Mouse (Mus musculus) urinary bladder, postnatal 36 days (tissue): Measurements from ENCODE around the gene Gm11595.
"Not testable (repeated sequence)": the region's sequence is repeated elsewhere in the genome, so short reads cannot be mapped to it uniquely, and the experiment has no call there.

Experiments used
- DNase-seq, 2 experiments: peaks; one replicate each; pipeline ENCODE4 v3.0.0; 2022; ENCODE audit warnings: low spot score in 2 of 2, mixed read lengths in 1 of 2

The Gm11595 gene

DNA sequence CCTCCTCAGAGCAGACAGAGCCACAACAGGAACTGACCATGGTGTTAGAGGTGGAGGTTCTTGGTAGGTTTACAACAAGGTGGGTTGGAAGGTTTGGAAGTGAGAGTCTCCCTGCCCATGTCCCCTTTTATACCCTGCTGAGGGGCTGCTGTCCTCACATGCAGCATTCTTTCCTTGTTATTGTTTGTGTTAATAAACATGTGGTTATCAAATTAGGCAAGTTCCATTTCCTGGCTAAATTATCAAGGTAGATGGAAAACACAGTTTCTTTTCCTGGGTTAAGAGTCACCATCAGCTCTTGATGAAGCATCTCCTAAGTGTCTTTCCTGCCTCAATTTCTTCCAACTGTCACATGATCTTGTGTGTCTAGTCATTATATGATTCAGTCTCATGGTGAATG is at the start of gene Gm11595:
TSS of gene Gm11595 (minus strand) at position 101 of the 400 bp plus-strand sequence.
- DNase-seq, result not testable (repeated sequence)

GRCm38 (mm10) chr11:99815566-99815965 is 42.9 kb upstream of the Gm11595 start, which contains the start of gene Gm11564:
Gm11564 (minus strand) TSS chr11:99815666.
- not testable (repeated sequence) for DNase-seq

DNA sequence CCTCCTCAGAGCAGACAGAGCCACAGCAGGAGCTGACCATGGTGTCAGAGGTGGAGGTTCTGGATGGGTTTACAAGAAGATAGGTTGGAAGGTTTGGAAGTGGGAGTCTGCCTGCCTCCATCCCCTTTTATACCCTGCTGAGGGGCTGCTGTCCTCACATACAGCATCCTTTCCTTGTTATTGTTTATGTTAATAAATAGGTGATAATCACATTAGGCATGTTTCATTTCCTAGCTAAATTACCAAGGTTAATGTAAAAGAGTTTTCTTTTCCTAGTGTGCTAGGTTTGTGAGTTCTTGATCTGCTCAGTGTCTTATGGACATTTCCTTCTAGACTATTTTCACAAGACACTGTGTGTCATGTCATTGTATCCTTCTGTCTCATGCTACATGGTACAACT is 37.1 kb upstream of the Gm11595 start, which contains the start of gene Krtap4-13:
TSS of gene Krtap4-13 (minus strand) at position 101 of the 400 bp plus-strand sequence.
- not testable (repeated sequence) for DNase-seq

DNA sequence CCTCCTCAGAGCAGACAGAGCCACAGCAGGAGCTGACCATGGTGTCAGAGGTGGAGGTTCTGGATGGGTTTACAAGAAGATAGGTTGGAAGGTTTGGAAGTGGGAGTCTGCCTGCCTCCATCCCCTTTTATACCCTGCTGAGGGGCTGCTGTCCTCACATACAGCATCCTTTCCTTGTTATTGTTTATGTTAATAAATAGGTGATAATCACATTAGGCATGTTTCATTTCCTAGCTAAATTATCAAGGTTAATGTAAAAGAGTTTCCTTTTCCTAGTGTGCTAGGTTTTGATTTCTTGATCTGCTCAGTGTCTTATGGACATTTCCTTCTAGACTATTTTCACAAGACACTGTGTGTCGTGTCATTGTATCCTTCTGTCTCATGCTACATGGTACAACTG is 31.6 kb upstream of the Gm11595 start, which contains the start of gene Gm11554:
TSS of gene Gm11554 (minus strand) at position 101 of the 400 bp plus-strand sequence.
- not testable (repeated sequence) for DNase-seq

DNA sequence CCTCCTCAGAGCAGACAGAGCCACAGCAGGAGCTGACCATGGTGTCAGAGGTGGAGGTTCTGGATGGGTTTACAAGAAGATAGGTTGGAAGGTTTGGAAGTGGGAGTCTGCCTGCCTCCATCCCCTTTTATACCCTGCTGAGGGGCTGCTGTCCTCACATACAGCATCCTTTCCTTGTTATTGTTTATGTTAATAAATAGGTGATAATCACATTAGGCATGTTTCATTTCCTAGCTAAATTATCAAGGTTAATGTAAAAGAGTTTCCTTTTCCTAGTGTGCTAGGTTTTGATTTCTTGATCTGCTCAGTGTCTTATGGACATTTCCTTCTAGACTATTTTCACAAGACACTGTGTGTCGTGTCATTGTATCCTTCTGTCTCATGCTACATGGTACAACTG is 26.1 kb upstream of the Gm11595 start, which contains the start of gene Gm11569:
TSS of gene Gm11569 (minus strand) at position 101 of the 400 bp plus-strand sequence.
- not testable (repeated sequence) for DNase-seq

- no peak for DNase-seq
Measured at GRCm38 (mm10) chr11:99793367-99793766, 20.7 kb upstream of the Gm11595 start, which contains the start of gene Gm11596. Gm11596 (minus strand) TSS chr11:99793467.

- DNase-seq, result not testable (repeated sequence)
Measured at GRCm38 (mm10) chr11:99784900-99785299, 12.2 kb upstream of the Gm11595 start, which contains the start of gene Krtap4-9. Krtap4-9 (plus strand) TSS chr11:99785200.

DNA sequence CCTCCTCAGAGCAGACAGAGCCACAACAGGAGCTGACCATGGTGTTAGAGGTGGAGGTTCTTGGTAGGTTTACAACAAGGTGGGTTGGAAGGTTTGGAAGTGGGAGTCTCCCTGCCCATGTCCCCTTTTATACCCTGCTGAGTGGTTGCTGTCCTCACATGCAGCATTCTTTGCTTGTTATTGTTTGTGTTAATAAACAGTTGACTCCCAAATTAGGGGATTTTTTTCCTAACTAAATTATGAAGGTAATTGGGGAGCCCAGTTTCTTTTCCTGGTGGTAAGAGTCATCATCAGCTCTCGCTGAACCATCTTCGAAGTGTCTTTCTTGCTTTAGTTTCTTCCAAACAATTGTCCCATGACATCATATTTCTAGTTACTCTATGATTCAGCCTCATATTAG is 7.9 kb upstream of the Gm11595 start, which contains the start of gene Krtap4-8:
TSS of gene Krtap4-8 (minus strand) at position 101 of the 400 bp plus-strand sequence.
- no peak for DNase-seq

DNA sequence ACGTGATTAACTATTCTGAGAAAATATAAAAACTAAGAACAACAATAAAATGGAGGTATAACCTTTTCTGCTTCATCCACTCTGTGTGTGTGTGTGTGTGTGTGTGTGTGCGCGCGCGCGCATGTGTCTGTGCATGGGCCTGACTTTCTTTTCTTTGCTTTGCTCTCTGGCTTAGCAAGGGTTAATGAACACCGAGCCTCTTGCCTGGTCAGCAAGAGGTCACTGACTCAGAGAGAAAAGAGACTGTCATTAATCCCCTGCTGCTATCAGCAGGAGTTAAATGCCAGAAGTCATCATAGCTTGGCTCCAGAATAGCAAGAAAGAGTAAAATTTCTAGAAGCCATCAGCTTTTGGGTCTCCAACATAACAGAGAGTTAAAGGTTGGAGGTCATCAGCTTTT is 5.7 kb upstream of the Gm11595 start:
- no peak for DNase-seq

DNA sequence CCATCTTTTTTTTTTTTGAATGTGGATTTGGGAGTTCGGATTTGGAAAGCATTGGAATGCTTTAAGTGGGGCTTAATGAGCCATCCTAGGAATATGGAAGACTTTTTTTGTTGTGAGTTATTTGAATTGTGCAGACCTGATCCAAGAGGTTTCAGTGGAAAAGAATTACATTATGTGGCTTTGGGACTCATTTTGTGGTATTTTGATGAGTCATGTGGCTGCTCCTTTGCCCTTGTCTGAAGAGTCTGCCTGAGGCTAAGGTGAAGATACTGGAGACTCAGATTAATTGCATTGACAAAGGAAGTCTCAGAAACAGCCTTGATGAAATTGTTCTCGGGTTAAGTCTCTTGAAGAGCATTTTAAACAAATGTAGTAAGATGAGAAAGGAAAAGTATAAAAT is 4.3 kb downstream of the Gm11595 start:
- DNase-seq, result no peak

DNA sequence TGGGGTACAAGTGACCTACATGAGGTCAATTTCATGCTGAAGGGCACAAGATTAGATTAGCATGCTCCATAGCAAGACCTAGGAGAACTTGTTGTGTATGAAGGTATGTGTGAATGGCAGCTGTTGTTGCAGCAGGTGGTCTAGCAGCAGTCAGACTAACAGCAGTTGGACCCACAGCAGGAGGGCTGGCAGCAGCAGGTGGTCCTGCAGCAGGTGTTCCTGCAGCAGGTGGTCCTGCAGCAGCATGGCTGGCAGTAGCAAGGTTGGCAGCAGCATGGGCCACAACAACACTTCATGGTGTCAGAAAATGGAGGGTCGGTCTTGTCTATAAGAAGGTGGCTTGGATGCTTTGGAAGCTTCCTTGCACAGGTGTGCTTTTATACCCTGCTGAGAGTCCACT is 13.8 kb downstream of the Gm11595 start:
- DNase-seq, result no peak

DNA sequence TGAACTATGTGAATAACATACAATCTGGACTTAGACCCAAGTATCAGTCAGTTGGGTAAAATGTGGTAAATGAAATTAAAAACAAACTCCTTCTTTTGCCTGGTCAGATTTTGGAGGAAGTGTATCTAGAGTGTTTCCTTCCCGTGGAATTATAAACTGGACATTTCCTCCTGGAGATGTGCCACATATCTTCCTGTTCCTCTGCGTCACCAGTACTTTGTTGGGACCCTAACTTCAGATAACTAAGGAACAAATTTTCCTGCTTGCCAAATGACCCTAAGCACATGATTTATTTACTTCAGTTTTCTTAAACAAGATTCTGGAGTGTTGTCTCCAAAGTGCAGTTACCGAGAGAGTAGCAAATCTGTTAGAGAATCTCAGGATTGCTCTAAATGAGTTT is 28.7 kb downstream of the Gm11595 start:
- DNase-seq, result no peak

DNA sequence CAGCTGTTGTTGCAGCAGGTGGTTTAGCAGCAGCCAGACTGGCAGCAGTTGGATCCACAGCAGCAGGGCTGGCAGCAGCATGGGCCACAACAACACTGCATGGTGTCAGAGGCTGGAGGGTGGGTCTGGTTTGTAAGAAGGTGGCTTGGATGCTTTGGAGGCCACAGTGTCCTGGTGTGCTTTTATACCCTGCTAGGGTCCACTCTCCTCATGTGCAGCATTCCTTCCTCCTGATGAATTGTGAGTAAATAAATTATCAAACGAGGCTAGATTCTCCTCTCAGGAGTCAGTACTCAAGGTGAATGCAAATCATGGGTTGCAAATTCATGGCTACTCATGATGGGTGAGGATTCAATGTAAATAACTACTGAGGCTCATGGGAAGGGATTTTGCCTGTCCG is 38.5 kb downstream of the Gm11595 start, which contains the start of gene Gm14180:
TSS of gene Gm14180 (minus strand) at position 101 of the 400 bp plus-strand sequence.
- no peak for DNase-seq

DNA sequence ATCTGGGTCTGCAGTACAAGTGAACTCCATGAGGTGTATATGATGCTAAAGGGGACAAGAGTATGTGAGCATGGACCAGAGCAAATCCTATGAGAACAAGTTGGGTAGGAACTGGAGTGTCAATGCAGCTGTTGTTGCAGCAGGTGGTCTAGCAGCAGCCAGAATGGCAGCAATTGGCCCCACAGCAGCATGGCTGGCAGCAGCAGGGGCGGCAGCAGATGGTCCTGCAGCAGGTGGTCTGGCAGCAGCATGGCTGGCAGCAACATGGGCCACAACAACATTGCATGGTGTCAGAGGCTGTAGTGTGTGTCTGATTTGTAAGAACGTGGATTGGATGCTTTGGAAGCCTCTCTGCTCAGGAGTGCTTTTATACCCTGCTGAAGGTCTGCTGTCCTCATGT is 48.7 kb downstream of the Gm11595 start:
- DNase-seq, result no peak
